In genomic region chr13:112941879-112942330, GRCm38 (mm10) we compare ENCODE assay signal across 16 mouse cellular contexts. TPM values are rescaled to one million over a fixed set of nuclear protein-coding genes. Genes with fewer than 3 reads are reported as not detected.
DNase-seq lines count a peak whose midpoint lies in the region; ATAC-seq lines count a peak whose summit lies in the region.
"Had no signal": no experiment of that assay in that cellular context is flagged by ENCODE, and none has a peak within 500 bp of the region (broad histone marks: within the 10 kb centered on the region; RNA-seq: fewer than 3 reads in every experiment).

No protein-coding gene starts in this region.

- H3K4me3 ChIP-seq in liver, embryonic 12.5 days: 0 out of 2 replicates have a peak overlapping the region, but pooled peaks have one; percentile 4
- H3K4me3 ChIP-seq: midbrain, embryonic 10.5 days; neural tube, embryonic 12.5 days had no signal

- peak overlapping the region; percentile 48; the same call in 1 of the 2 replicates for H3K27ac ChIP-seq in liver, embryonic 12.5 days
- H3K27ac ChIP-seq: midbrain, embryonic 10.5 days; neural tube, embryonic 12.5 days; stomach, postnatal 0 days had no signal

- peaks cover 78% of the 10 kb centered on the region for H3K36me3 ChIP-seq in liver, embryonic 12.5 days

- H3K27me3 ChIP-seq in liver, embryonic 12.5 days (replicated peaks): no peaks in the 10 kb centered on the region
- H3K27me3 ChIP-seq: neural tube, embryonic 12.5 days had no signal

- H3K4me2 ChIP-seq in liver, embryonic 12.5 days: peak overlapping the region; percentile 41
- H3K4me2 ChIP-seq: lung, embryonic 14.5 days; neural tube, embryonic 12.5 days had no signal

- peaks cover 14% of the 10 kb centered on the region for H3K4me1 ChIP-seq in liver, embryonic 12.5 days
- H3K4me1 ChIP-seq: midbrain, embryonic 10.5 days; neural tube, embryonic 12.5 days had no signal

- no peaks in the 10 kb centered on the region for H3K9me3 ChIP-seq in liver, embryonic 12.5 days (replicated peaks)
- H3K9me3 ChIP-seq: G1E; midbrain, embryonic 10.5 days; neural tube, embryonic 12.5 days had no signal

- peak overlapping the region; percentile 22; the same call in 1 of the 2 replicates for H3K9ac ChIP-seq in liver, embryonic 12.5 days
- H3K9ac ChIP-seq: lung, embryonic 14.5 days; neural tube, embryonic 12.5 days had no signal

- ATAC-seq in liver, embryonic 12.5 days: peak; percentile 83
- ATAC-seq: activated CD4-positive, CD25-positive, alpha-beta regulatory T cell, adult 4 months; intestine, embryonic 16.5 days had no signal

- WGBS in liver, embryonic 12.5 days (ENCODE audit: insufficient replicate concordance): 30% methylated on average over 15 of the region's 15 CpGs

- DNase-seq in heart, adult 11 months: peak; percentile 44
- DNase-seq in heart, adult 9 months (ENCODE audit: low spot score in 2 of 2): no peak
- DNase-seq in right cerebral cortex, adult 18-20 months: peak; percentile 36
- no peak for DNase-seq in right cerebral cortex, postnatal 4 days
- peak; percentile 60 for DNase-seq in telencephalon, adult 2 months (ENCODE audit: low read depth, low spot score)
- DNase-seq in lung, postnatal 4 days: no peak
- no peak for DNase-seq in ovary, postnatal 36 days (ENCODE audit: low spot score)
- DNase-seq: kidney, postnatal 36 days; lung, embryonic 14.5 days had no signal

RNA-seq across cellular contexts. Expression of gene Dhx29, which starts 14.7 kb away (rescaled TPM):
- polyA plus RNA-seq in liver, embryonic 12.5 days (2016; fragmentation: Nextera tagmentation; extraction: Ambion mirVana): 17.8 and 18.3 TPM in 2 replicates

RNA-seq across cellular contexts. Expression of gene Mtrex, which starts 14.7 kb away (rescaled TPM):
- 62.8 and 64.8 TPM in 2 replicates for polyA plus RNA-seq in liver, embryonic 12.5 days (2016; fragmentation: Nextera tagmentation; extraction: Ambion mirVana)

RNA-seq across cellular contexts. Expression of gene Ccno, which starts 45.7 kb away (rescaled TPM):
- polyA plus RNA-seq in liver, embryonic 12.5 days (2016; fragmentation: Nextera tagmentation; extraction: Ambion mirVana): 0.11 and 0.22 TPM in 2 replicates
- polyA plus RNA-seq: activated CD4-positive, CD25-positive, alpha-beta regulatory T cell, adult 4 months; G1E had no signal

RNA-seq across cellular contexts. Expression of gene Mcidas, which starts 51.7 kb away (rescaled TPM):
- not detected in 2 replicates for polyA plus RNA-seq in liver, embryonic 12.5 days (2016; fragmentation: Nextera tagmentation; extraction: Ambion mirVana)
- polyA plus RNA-seq: G1E had no signal

Comparison
In these comparisons a context has a peak if more than half of its experiments do, and no peak if none do; other contexts are left out.
1. DNase-seq: peak in heart, adult 11 months (single experiment), right cerebral cortex, adult 18-20 months (single experiment) and telencephalon, adult 2 months (single experiment); none in heart, adult 9 months (0 of 2), right cerebral cortex, postnatal 4 days (single experiment), lung, postnatal 4 days (0 of 2) and ovary, postnatal 36 days (single experiment).